Comparison of ENCODE assay signal across 8 mouse cellular contexts in the genomic region with DNA sequence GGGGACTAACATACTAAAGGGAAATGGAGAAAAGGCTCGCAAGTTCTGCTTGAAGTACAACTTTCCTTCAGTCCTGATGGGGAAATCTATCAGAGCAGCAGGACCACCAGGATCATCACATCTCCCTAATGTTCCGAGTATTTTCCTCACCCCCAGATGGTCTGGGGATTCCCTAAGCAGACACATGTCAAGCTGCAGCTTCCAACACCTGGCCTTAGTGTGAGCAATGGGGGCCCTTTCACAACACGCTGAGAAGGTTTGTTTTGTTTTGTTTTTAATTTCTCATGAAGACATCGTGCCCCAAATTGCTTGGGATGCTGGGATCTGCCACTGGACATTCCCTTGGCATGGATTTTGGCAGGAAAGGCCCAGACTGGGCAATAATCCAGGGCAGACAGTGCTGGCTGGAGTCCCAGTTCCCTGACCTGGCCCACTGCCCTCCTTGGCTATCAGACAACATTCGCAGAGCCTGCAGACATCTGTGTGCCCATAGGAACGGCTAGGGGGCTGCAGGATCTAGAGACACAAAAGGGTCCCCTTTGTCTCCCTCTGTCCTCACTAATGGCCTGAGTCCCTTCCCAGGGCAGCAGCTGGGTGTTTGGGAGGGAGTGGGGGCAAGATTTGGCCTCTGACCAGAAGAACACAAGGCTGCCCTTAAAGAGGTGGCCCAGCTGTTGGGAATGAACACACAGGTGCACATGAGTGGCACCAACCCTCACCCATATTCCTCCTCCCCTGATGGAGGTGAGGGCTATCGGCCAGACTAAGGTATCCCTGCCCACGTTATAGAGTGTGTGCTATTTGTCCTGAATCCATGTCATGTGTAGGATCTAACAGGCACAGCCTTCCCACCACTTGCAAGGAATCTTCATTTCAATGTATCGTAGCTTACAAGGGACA.
A peak's percentile ranks its signal among the peaks of the same experiment; 100 is the strongest.
DNase-seq lines count a peak whose midpoint lies in the region; ATAC-seq and TF ChIP-seq lines count a peak whose summit lies in the region.
"Had no signal": no experiment of that assay in that cellular context is flagged by ENCODE, and none has a peak within 500 bp of the region (broad histone marks: within the 10 kb centered on the region; RNA-seq: fewer than 3 reads in every experiment).

No protein-coding gene starts in this region.

- H3K27ac ChIP-seq in lung, embryonic 14.5 days (ENCODE audit: low read depth), result no peak overlapping the region
- no peak overlapping the region for H3K27ac ChIP-seq in layer of hippocampus, adult 2 months
- H3K27ac ChIP-seq: macrophage had no signal

- H3K9ac ChIP-seq in lung, embryonic 14.5 days, result no peak overlapping the region

- ATAC-seq in lung, embryonic 14.5 days (ENCODE audit: insufficient read depth), result peak; percentile 63; the same call in 1 of the 2 replicates

- DNase-seq in lung, embryonic 14.5 days, result peak; percentile 19
- no peak for DNase-seq in lung, postnatal 25 days (ENCODE audit: low spot score)
- DNase-seq in brain, embryonic 14.5 days (ENCODE audit: low read depth), result peak; percentile 86
- DNase-seq in frontal cortex, postnatal 10 days (ENCODE audit: low spot score in 2 of 2), result peak; percentile 16 to 41
- peak; percentile 0 to 13 for DNase-seq in layer of hippocampus, adult 2 months (ENCODE audit: low spot score in 2 of 2)
- peak; percentile 4 for DNase-seq in right cerebral cortex, postnatal 25 days
- no peak for DNase-seq in urinary bladder, adult 2 months (ENCODE audit: low spot score)

- H3K4me1 ChIP-seq in lung, embryonic 14.5 days (ENCODE audit: insufficient read depth), result no peaks in the 10 kb centered on the region

- H3K9me3 ChIP-seq in lung, embryonic 14.5 days (ENCODE audit: low read depth, low read length), result no peaks in the 10 kb centered on the region

- no peak overlapping the region for H3K4me3 ChIP-seq in lung, embryonic 14.5 days (ENCODE audit: low read depth, low read length)
- H3K4me3 ChIP-seq in layer of hippocampus, adult 2 months, result no peak overlapping the region

- WGBS in lung, embryonic 14.5 days, result 54% methylated on average over 8 of the region's 9 CpGs

- H3K4me2 ChIP-seq in lung, embryonic 14.5 days, result no peak overlapping the region

- H3K27me3 ChIP-seq in lung, embryonic 14.5 days (ENCODE audit: insufficient read depth, low read length), result no peaks in the 10 kb centered on the region

- no peak for TF ChIP-seq POLR2A in brain, embryonic 14.5 days (IDR thresholded peaks at IDR 0.05; ENCODE audit: borderline replicate concordance, extremely low read depth, insufficient read depth, insufficient read length, poor library complexity, severe bottlenecking)

- no peaks in the 10 kb centered on the region for H3K36me3 ChIP-seq in lung, embryonic 14.5 days (ENCODE audit: insufficient read depth)

- no peak for TF ChIP-seq CTCF in lung, embryonic 14.5 days (IDR thresholded peaks at IDR 0.05; ENCODE audit: low read depth)
- TF ChIP-seq CTCF in brain, embryonic 14.5 days (IDR thresholded peaks at IDR 0.05; ENCODE audit: borderline replicate concordance, extremely low read depth, insufficient read depth, insufficient read length), result no peak
- no peak for TF ChIP-seq CTCF in layer of hippocampus, adult 2 months (conservative IDR thresholded peaks at IDR 0.05)

Comparison
In these comparisons a context has a peak if more than half of its experiments do, and no peak if none do; other contexts are left out.
1. DNase-seq: peak in lung, embryonic 14.5 days (single experiment), brain, embryonic 14.5 days (single experiment), frontal cortex, postnatal 10 days (2 of 2), layer of hippocampus, adult 2 months (2 of 2) and right cerebral cortex, postnatal 25 days (single experiment); none in lung, postnatal 25 days (single experiment) and urinary bladder, adult 2 months (single experiment).